Comparison of ENCODE assay signal across 42 mouse cellular contexts in the genomic region with DNA sequence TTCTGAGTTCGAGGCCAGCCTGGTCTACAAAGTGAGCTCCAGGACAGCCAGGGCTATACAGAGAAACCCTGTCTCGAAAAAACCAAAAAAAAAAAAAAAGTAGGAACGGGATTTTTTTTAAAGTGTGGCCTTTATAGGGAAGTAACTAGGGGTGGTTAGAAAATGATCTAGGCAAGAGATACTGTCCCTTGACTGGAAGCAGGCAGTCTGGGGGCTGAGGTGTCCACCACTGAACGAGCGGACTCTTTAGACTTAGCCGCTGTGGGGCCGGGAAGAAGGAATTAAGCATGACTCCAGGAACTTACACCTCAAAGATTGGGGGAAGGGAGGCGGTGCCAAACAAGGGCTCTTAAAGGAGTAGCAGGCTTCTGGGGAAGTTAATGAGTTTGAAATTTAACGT. TPM values are rescaled to one million over a fixed set of nuclear protein-coding genes. Genes with fewer than 3 reads are reported as not detected.
"Had no signal": no experiment of that assay in that cellular context is flagged by ENCODE, and none has a peak within 500 bp of the region (broad histone marks: within the 10 kb centered on the region; RNA-seq: fewer than 3 reads in every experiment).

No protein-coding gene starts in this region.

- H3K9me3 ChIP-seq: heart, embryonic 10.5 days; heart, embryonic 13.5 days; heart, embryonic 15.5 days; hindbrain, embryonic 13.5 days; hindbrain, embryonic 15.5 days; kidney, embryonic 15.5 days; limb, embryonic 13.5 days; limb, embryonic 15.5 days; liver, embryonic 12.5 days had no signal

- H3K4me2 ChIP-seq: heart, embryonic 13.5 days; heart, embryonic 15.5 days; hindbrain, embryonic 13.5 days; hindbrain, embryonic 15.5 days; kidney, embryonic 15.5 days; limb, embryonic 13.5 days; limb, embryonic 15.5 days; liver, embryonic 12.5 days had no signal

- DNase-seq: gastrocnemius, postnatal 14 days; gastrocnemius, postnatal 36 days; heart, adult 18-20 months; heart, postnatal 14 days; heart, postnatal 36 days; kidney, adult 11 months; kidney, adult 2 months; kidney, adult 9 months; kidney, postnatal 14 days; kidney, postnatal 36 days; layer of hippocampus, adult 9-11 months; layer of hippocampus, postnatal 36 days; left cerebral cortex, postnatal 4 days had no signal

- H3K27me3 ChIP-seq: heart, embryonic 13.5 days; heart, embryonic 15.5 days; hindbrain, embryonic 13.5 days; hindbrain, embryonic 15.5 days; kidney, embryonic 15.5 days; limb, embryonic 13.5 days; limb, embryonic 15.5 days; liver, embryonic 12.5 days had no signal

- H3K9ac ChIP-seq: heart, embryonic 13.5 days; heart, embryonic 15.5 days; hindbrain, embryonic 13.5 days; hindbrain, embryonic 15.5 days; kidney, embryonic 15.5 days; limb, embryonic 13.5 days; limb, embryonic 15.5 days; liver, embryonic 12.5 days; liver, embryonic 14.5 days had no signal

- H3K4me1 ChIP-seq: hindbrain, embryonic 13.5 days; hindbrain, embryonic 15.5 days; kidney, embryonic 15.5 days; limb, embryonic 13.5 days; limb, embryonic 15.5 days had no signal

- H3K27ac ChIP-seq: heart, embryonic 10.5 days; heart, embryonic 13.5 days; heart, embryonic 15.5 days; hindbrain, embryonic 13.5 days; hindbrain, embryonic 15.5 days; hindbrain, postnatal 0 days; kidney, embryonic 15.5 days; kidney, postnatal 0 days; limb, embryonic 13.5 days; limb, embryonic 15.5 days; liver, embryonic 14.5 days had no signal

- H3K4me3 ChIP-seq: heart, embryonic 10.5 days; heart, embryonic 13.5 days; heart, embryonic 15.5 days; hindbrain, embryonic 13.5 days; hindbrain, embryonic 15.5 days; kidney, embryonic 15.5 days; limb, embryonic 13.5 days; limb, embryonic 15.5 days; liver, embryonic 12.5 days had no signal

- ATAC-seq: hindbrain, postnatal 0 days; intestine, embryonic 16.5 days; liver, embryonic 12.5 days had no signal

RNA-seq across cellular contexts. Expression of a gene that starts 10.2 kb away (rescaled TPM):
- total RNA-seq: gastrocnemius, postnatal 14 days; heart, adult 18-20 months; heart, adult 8-10 months; heart, postnatal 36 days; hematopoietic stem cell, adult 5-6 weeks; layer of hippocampus, postnatal 36 days; left cerebral cortex, adult 18-20 months; left cerebral cortex, postnatal 25 days had no signal

RNA-seq across cellular contexts. Expression of a gene that starts 17.3 kb away (rescaled TPM):
- total RNA-seq: gastrocnemius, postnatal 14 days; heart, adult 8-10 months; heart, postnatal 14 days; heart, postnatal 36 days; hematopoietic stem cell, adult 5-6 weeks; hindbrain, postnatal 0 days; layer of hippocampus, postnatal 14 days; left cerebral cortex, postnatal 10 days; left cerebral cortex, postnatal 4 days had no signal
- polyA plus RNA-seq: heart, embryonic 10.5 days; heart, embryonic 13.5 days; heart, embryonic 15.5 days; heart, postnatal 0 days; hindbrain, embryonic 11.5 days; hindbrain, embryonic 13.5 days; hindbrain, embryonic 15.5 days; hindbrain, postnatal 0 days; limb, embryonic 11.5 days; limb, embryonic 13.5 days; limb, embryonic 15.5 days had no signal

RNA-seq across cellular contexts. Expression of a gene that starts 22.3 kb away (rescaled TPM):
- total RNA-seq: gastrocnemius, adult 18-20 months; gastrocnemius, adult 8-10 months; gastrocnemius, postnatal 14 days; gastrocnemius, postnatal 36 days; heart, adult 18-20 months; heart, adult 8-10 months; heart, postnatal 36 days; hematopoietic stem cell, adult 5-6 weeks; hindbrain, postnatal 0 days; layer of hippocampus, adult 18-20 months; layer of hippocampus, adult 8-10 months; layer of hippocampus, postnatal 14 days; layer of hippocampus, postnatal 36 days; left cerebral cortex, adult 18-20 months; left cerebral cortex, adult 8-10 months; left cerebral cortex, postnatal 10 days; left cerebral cortex, postnatal 25 days; left cerebral cortex, postnatal 4 days had no signal
- polyA plus RNA-seq: gonadal fat pad, adult 2 months; heart, embryonic 13.5 days; heart, postnatal 0 days; hindbrain, embryonic 11.5 days; hindbrain, embryonic 13.5 days; hindbrain, embryonic 15.5 days; hindbrain, postnatal 0 days; kidney, embryonic 15.5 days; limb, embryonic 11.5 days; limb, embryonic 15.5 days; liver, embryonic 12.5 days had no signal

RNA-seq across cellular contexts. Expression of a gene that starts 50.3 kb away (rescaled TPM):
- total RNA-seq: gastrocnemius, postnatal 14 days; heart, adult 18-20 months; heart, adult 8-10 months; heart, postnatal 14 days; heart, postnatal 36 days; hematopoietic stem cell, adult 5-6 weeks; layer of hippocampus, adult 18-20 months; layer of hippocampus, adult 8-10 months; layer of hippocampus, postnatal 14 days; layer of hippocampus, postnatal 36 days; left cerebral cortex, adult 18-20 months; left cerebral cortex, adult 8-10 months; left cerebral cortex, postnatal 10 days; left cerebral cortex, postnatal 25 days; left cerebral cortex, postnatal 4 days had no signal
- polyA plus RNA-seq: heart, embryonic 13.5 days; heart, embryonic 15.5 days; heart, postnatal 0 days; hindbrain, embryonic 11.5 days; hindbrain, embryonic 13.5 days; hindbrain, embryonic 15.5 days; hindbrain, postnatal 0 days; intestine, embryonic 14.5 days; kidney, adult 2 months; kidney, embryonic 15.5 days; limb, embryonic 13.5 days; limb, embryonic 15.5 days had no signal
